Mouse (Mus musculus) gastrocnemius, postnatal 36 days (tissue): ENCODE data around the gene Ctdsp1. TPM values are rescaled to one million over a fixed set of nuclear protein-coding genes. Genes with fewer than 3 reads are reported as not detected.

ENCODE experiments used
- DNase-seq, 2 experiments: peaks; one replicate each; pipeline ENCODE4 v3.0.0; 2022
- intact Hi-C: fragments of 180-260 bp; cut with DNase I; formaldehyde crosslinking; loops from one replicate; pipeline ENCODE4 v1.15.1; 2025
- long read RNA-seq, 2 experiments: library from polyadenylated mRNA; stranded (forward); transcript quantifications; one replicate each; pipeline ENCODE4 v2.0.0; 2021
- total RNA-seq, 2 experiments: library from RNA; stranded (reverse); gene quantifications; 2 replicates each; pipeline ENCODE4 v1.2.3; 2021

The Ctdsp1 gene
- 10 to 100 TPM; 82.2 to 97.4 TPM for total RNA-seq
- long read RNA-seq, experiment 1, partial matches to known transcripts, result 24 of 26 reads
- long read RNA-seq, experiment 1, other reads (novel, unspliced or antisense), result 2 of 26 reads
- long read RNA-seq, experiment 2, partial matches to known transcripts, result 32 of 37 reads
- long read RNA-seq, experiment 2, other reads (novel, unspliced or antisense), result 5 of 37 reads

DNA sequence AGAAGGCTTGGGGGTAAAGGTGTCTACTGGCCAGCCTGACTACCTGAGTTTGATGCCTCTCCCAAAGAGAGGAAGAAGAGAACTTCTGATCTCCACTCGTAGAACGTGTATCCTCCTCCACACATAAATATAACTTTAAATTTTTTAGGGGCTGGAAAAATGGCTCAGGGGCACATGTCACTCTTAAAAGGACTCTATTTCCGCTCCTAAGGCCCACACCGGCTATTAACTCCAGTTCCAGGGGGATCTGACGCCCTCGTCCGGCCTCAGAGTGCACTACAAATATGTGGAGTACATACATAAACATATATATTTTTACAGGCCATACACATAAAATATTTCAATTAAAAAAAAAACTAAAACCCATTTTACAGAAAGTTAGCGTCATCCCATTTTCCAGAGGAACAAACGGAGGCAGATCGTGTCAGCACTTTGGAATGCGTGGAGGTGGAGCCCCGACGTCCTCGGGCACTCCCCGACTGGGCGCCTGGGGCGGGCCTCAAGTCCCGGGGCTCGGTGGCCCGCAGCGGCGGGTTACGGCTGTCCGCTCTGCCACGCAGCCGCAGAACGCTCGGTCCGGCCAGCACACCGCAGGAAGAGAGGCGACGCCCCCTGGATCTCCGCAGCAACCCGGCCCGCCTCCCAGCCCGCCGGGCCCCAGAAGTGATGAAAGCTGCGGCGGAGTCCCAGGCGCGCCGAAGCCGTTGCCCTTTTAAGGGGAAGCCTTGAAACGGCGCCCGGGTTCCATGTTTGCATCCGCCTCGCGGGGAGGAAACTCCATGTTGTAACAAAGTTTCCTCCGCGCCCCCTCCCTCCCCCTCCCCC is at the start of gene Ctdsp1:
Gene Ctdsp1 (plus strand): TSS at position 586 of the 825 bp plus-strand sequence.
- DNase-seq, result peak; percentile 95 to 98
- intact Hi-C loops, result no loop called here

DNA sequence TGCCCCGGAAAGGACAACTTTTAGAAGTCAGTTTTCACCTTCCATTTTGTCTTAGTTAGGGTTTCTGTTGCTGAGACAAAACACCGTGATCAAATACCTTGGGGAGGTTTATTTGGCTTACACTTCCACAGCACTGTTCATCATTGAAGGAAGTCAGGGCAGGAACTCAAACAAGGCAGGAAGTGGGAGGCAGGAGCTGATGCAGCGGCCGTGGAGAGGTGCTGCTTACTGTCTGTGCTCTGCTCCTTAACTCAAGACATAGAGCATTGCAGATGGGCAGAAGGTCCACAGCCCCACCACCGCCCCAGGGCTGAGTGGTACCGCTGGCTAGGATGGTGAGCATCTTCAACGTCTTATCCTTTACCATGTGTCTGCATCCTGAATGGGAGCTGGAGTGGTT is 49.4 kb upstream of the Ctdsp1 start:
- no peak for DNase-seq
- intact Hi-C loops, result no loop called here

DNA sequence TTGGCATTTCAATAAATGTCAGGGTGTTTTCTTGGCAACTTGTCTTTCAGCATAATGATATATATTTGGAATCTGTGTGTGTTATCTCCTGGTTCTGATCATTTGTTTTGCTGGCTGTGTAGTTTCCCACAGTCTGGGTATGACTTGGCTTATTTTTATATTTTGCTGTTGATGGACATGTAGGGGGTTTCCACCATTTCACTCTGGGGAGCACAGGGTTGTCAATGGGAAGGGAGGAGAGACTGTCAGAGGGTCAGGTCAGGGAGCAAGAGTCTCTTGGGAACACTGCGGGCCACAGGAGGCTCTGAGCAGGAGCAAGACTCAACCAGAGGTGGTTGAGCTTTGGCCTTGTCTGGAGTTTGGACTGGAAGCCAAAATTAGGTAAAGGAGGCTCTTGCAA is 49.0 kb upstream of the Ctdsp1 start:
- no peak for DNase-seq
- intact Hi-C loops, result no loop called here

- intact Hi-C loops, result no loop called here
- DNase-seq, result no peak
Measured at GRCm38 (mm10) chr1:74343161-74343560, 48.1 kb upstream of the Ctdsp1 start.

- intact Hi-C loops, result no loop called here
- DNase-seq, result no peak
Measured at GRCm38 (mm10) chr1:74344163-74344916, 47.0 kb upstream of the Ctdsp1 start.

GRCm38 (mm10) chr1:74351185-74351769 is 40.0 kb upstream of the Ctdsp1 start:
- intact Hi-C loops, result no loop called here
- no peak for DNase-seq

DNA sequence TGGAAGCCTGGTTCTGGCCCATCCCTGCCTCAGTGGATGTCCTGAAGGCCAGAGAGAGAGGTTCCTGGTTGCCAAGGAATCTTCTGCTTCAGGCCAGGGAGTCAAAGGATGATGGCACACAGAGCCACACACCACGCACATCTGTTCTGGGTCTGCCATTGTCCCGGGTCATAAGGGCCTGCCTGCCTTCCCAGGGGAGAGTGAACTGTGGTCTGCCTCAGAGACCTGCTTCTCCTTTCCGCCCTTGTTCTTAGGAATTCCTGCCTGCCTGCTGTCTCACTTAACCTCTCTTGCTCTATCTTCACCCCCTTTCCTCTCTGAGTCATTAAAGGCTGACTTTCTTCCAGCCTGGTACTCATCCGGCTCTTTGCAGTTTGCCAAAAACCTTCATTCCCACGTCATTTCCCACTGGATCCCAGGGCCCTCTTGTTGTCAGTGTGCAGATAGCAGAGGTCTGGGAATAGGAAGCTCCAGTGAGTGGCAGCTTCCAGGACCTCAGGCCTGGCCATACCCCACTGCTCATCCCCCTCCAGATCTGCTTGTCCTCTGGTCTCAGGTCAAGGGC is 38.7 kb upstream of the Ctdsp1 start:
- intact Hi-C loops, result no loop called here
- DNase-seq, result no peak

DNA sequence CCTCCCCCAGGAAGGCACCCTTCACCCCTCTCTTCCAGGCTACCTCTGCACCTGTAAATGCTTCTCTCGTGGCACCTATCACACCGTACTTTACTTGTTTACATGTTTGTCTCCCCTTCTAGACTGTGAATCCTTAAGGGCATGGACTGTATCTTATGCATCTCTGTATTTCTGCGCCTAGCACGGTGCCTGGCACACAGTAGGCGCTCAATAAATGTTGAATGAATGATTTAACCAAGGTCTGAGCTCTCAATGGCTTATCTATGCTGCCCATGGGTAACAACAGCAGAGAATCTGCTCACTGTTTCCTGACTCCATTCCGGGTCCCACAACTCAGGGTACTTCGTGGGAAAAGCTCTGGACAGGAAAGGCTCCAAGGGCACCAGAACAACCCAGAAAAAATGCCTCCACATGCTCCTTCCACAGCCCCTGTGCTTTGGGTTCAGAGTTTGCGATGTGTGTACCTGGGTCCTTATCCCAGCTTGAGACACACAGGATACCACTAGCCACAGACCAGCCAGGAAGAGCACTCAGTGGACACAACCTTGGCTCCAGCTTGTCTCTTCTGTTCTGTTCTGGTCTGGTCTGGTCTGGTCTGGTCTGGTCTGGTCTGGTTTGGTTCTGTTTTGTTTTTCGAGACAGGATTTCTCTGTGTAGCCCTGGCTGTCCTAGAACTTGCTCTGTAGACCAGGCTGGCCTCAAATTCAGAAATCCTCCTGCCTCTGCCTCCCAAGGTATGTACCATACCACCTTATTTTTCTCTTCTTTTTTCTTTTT is 37.7 kb upstream of the Ctdsp1 start:
- intact Hi-C loops, result no loop called here
- DNase-seq, result no peak

GRCm38 (mm10) chr1:74357531-74357930 is 33.8 kb upstream of the Ctdsp1 start:
- DNase-seq, result no peak
- intact Hi-C loops, result no loop called here

GRCm38 (mm10) chr1:74359952-74360517 is 31.3 kb upstream of the Ctdsp1 start:
- DNase-seq, result no peak
- intact Hi-C loops, result loop anchor here (5.0 kb wide), 1 partner anchor 153 kb away; no protein-coding TSS in a partner anchor

DNA sequence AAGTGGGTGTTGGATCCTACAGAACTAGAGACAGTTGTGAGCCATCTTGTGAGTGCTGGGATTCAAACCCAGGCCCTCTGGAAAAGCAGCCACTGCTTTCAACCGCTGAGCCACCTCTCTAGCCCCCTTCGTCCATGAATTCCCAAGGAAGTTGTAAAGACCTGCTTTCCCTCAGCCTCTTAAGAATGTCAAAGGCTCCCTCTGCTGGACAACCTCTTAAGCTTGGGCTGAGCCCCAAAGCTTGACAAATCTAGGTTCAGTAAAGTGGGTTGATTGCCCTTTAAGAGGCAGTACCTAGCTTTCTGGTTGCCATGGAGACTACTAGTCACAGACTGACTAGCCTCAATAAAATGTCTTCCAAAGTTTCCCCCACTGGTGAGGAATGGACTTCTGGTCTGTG is 29.5 kb upstream of the Ctdsp1 start, which contains the start of gene Catip:
Gene Catip (plus strand): TSS at position 297 of the 400 bp plus-strand sequence.
- peak; percentile 49 to 55 for DNase-seq
- intact Hi-C loops, result loop anchor here (2.0 to 5.0 kb wide), 2 partner anchors 49 to 155 kb away; no protein-coding TSS in a partner anchor

- no peak for DNase-seq
- intact Hi-C loops, result loop anchor here (2.0 to 5.0 kb wide), 2 partner anchors 50 to 155 kb away; no protein-coding TSS in a partner anchor
Measured at GRCm38 (mm10) chr1:74362325-74363229, 28.7 kb upstream of the Ctdsp1 start.

DNA sequence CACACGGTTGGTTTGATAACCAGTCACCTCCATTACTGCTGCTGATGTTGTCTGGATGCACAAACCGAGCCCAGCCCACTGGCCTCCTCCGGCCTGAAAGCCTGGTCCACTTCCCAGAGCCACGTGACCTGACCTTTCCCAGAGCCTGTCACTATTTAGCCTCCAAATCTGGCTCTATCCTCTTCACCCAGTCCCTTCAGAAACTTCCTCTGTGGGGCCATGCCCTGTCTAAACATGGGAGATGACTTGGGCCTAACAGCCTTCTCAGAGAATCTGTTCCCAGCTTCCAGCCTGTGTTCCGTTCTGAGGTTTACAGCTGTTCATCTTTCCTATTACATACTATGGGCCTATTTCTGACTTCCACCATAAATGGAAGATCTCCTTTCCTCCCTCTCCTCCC is 27.9 kb upstream of the Ctdsp1 start:
- peak in 1 of 2 experiments; percentile 7 for DNase-seq

GRCm38 (mm10) chr1:74364270-74364669 is 27.0 kb upstream of the Ctdsp1 start:
- DNase-seq, result peak in 1 of 2 experiments; percentile 3
- intact Hi-C loops, result loop anchor here (5.0 kb wide), 1 partner anchor 157 kb away; no protein-coding TSS in a partner anchor

More for the DNA sequence above, 27.9 kb upstream of the Ctdsp1 start:
- intact Hi-C loops, result loop anchor here (2.0 to 5.0 kb wide), 2 partner anchors 51 to 156 kb away; no protein-coding TSS in a partner anchor

DNA sequence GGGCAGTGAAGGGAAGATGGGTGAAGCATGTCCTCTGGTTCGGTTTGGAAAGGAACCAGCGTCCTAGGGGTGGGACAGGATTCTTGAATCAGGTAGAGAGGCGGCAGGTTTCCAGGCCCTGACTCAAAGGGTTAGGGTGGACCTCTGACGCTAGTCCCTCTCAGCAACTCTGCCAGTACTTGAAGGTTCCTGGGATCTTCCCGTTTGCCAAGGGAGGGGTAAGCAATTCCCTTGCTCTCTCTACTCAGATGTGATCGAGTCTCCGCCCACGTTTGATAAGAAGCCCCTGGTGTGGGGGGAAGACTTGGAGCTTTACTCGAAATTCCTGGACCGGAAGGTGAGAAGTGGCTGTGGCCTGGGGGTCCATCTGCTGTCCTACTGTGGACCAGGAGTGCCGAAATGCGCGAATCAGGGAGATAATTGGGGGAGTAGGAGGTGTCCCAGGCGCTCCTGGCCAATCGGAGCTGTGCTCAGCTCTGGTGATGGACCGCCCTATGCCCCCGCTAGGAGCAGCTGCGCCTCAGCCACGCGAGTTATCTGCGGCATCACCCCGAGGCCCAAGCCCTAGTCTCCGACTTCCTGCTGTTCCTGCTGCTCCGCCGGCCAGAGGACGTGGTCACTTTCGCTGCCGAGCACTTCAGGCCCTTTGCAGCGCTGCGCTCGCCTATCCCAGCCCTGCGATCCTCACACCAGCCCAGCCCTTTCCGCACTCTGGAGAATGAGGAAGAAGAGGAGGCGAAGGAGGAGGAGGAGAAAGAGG is 23.2 kb upstream of the Ctdsp1 start:
- peak; percentile 54 to 57 for DNase-seq
- intact Hi-C loops, result no loop called here

DNA sequence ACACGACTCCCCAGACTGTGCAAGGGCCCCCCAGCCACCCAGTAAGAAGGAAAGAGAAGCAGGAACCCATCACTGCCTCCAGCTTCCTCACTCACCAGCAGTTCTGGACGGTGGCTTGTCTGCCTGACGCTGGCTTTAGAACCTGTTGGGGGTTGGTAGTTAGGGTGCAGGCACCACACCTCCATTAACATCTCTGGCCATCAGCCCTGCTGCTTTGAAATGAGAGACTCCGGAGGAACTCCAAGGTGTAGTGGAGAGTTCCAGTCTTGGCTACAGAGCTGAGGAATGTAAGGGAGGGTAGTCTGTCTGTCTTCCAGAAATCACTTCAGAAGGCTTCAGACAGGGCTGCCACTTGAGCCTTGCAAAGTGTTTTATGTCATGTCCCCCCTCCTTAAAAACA is 21.3 kb upstream of the Ctdsp1 start:
- DNase-seq, result peak in 1 of 2 experiments; percentile 0
- intact Hi-C loops, result no loop called here

GRCm38 (mm10) chr1:74373372-74373771 is 17.9 kb upstream of the Ctdsp1 start:
- intact Hi-C loops, result no loop called here
- DNase-seq, result no peak
